Mouse (Mus musculus) common myeloid progenitor, adult 5-6 weeks (primary cell): Measurements from ENCODE around the gene Tgif2. TPM values are rescaled to one million over a fixed set of nuclear protein-coding genes. Genes with fewer than 3 reads are reported as not detected.
"Not testable (repeated sequence)": the region's sequence is repeated elsewhere in the genome, so short reads cannot be mapped to it uniquely, and the experiment has no call there.

Experiments
- ATAC-seq: replicated peaks from 2 replicates; pipeline ENCODE4 v1.8.0; 2016; ENCODE audit warnings: low read depth, mild to moderate bottlenecking, moderate TSS enrichment, inconsistent platforms; ENCODE audit not compliant: poor library complexity, severe bottlenecking
- total RNA-seq: library from RNA; stranded (forward); fragments of 200-1000, 187-1606 nt; gene quantifications from 2 replicates; pipeline ENCODE4 v1.2.3, GENCODE M21; 2017

Tgif2 gene
- total RNA-seq, 1 experiment from 2014 or later, result 18.6 TPM

- ATAC-seq, result peak; percentile 19
Measured at GRCm38 (mm10) chr2:156841841-156842706, 2.3 kb downstream of the Tgif2 start.

- no peak for ATAC-seq
Measured at GRCm38 (mm10) chr2:156842711-156843110, 2.9 kb downstream of the Tgif2 start.

GRCm38 (mm10) chr2:156843331-156843730, 3.5 kb downstream of the Tgif2 start:
- ATAC-seq, result no peak

GRCm38 (mm10) chr2:156844715-156845114, 4.9 kb downstream of the Tgif2 start:
- ATAC-seq, result no peak

DNA sequence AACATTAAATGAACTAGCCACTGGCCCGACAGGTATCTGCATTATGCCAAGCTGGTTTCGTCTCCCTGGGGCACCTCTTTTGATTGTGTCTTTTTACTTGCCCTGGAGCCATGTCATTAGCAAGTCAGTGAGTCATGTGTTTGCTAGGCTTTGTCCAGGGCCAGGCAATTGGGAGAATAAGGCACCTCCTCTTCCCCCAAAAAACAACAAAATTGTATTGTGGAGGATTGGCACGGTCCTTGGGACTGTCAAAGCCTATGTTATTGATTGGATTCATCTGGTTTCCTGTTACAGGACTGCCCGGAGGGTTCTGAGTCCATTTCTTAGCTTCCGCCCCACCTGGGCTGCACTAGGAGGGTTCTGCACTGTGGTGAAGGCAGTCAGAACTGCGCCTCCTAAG, 7.8 kb downstream of the Tgif2 start:
- no peak for ATAC-seq

DNA sequence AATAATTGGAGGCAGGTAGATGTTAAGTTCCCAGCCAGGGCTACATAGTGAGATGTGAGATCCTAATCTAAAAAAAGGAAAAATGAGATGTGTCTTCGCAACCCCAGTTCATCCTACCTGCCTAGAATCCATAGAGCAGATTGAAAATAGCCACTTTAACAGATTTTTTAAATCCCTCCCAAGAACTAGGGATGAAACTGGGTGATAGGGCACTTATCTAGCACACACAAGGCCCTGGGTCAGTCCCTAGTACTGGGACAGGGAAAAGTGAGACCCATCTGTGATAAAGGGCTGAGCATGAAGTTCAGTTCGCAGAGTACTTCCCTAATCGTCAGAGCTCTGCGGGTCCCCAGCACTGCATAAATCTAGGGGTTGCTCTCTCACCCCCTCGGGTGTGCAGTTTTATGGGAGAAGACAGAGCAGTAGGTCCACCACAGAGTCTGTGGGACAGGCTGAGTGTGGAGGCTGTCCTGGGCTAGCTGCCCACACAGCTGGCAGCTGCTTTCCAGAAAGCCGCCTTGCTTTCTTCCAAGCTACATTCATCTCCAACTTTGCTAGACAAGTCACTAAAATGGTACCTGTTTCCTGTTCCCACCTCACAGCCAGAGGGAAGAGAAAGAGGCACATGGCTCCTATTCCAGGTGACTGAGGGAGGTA, 8.8 kb downstream of the Tgif2 start:
- no peak for ATAC-seq

- ATAC-seq, result no peak
Measured at GRCm38 (mm10) chr2:156850505-156850904, 10.7 kb downstream of the Tgif2 start.

DNA sequence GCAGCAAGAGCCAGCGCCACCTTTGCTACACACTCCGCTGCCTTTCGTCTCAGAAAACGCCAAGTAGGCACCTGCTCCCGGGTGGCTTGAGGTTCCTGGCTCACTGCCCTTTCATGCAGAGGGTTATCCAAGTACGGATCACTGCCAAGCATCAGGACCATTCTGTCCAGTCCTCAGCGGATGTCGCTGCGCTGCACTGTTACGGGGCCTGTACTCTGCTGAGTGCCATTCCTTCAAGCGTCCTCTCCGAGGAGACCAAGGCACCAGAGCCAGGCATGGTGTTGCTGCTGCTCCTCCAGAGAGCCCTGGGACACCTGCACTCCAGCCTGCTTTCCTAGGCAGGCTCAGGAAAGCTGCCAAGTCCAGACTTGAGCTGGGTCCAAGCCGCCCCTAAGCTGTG, 13.8 kb downstream of the Tgif2 start:
- not testable (repeated sequence) for ATAC-seq

DNA sequence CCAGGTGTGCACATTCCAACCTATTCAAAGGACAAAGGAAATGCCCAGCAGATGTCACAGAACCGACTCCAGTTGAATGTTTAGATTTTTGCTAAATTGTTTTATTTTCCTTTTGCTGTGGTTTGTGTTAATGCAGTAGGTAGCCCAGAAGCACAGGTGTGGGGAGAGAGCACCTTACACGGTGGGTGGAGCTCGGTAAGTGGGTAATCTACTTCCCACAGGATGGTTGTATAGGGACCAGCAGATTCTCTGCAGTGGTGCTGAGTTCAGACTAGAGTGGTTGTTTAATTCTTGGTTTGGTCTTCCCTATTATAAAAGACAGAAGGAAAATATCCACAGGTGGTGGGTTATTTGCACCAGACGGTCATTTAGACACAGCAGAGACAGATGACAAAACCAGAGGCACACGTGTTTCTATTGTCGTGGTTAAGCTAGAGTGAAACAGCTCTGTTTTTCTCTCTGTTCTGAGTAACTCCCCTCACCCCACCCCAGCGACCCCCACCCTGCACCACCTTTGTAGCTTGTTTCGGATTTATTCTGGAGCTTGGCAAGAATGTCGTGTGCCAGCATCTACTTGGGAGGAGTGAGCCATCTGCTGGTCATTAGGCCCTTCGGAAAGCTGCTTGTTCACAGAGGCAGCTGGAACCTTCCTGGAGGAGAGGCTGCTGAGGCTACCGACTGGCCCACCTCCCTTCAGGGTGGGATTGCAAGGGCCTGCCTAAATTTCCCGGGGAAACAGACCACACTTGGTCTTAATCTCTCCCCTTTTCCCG, 14.4 kb downstream of the Tgif2 start:
- not testable (repeated sequence) for ATAC-seq

DNA sequence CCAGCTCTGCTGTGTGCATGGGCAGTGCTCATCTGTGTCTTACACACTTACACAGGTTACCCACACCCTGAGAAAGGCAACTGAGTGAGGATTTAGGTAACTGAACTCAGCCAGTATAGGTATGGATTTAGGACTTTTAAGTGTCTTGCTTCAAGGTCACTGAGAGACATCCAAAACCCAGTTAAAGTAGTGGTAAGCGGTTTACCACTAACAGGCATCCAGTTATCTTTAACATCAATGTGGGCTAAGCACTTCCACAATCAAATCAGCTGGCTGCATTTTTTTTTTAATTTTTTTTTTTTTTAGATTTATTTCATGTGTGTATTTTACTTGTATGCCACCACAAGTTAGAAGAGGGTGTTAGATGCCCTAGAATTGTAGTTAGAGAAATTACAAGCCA, 16.5 kb downstream of the Tgif2 start:
- peak; percentile 48; the same call in 1 of the 2 replicates for ATAC-seq

- ATAC-seq, result peak; percentile 53
Measured at GRCm38 (mm10) chr2:156857385-156857791, 17.6 kb downstream of the Tgif2 start.

- no peak for ATAC-seq
Measured at GRCm38 (mm10) chr2:156857835-156858234, 18.0 kb downstream of the Tgif2 start, which contains the start of gene 4930518I15Rik. Gene 4930518I15Rik, minus strand, starts transcription at chr2:156857946.

GRCm38 (mm10) chr2:156858671-156859070, 18.9 kb downstream of the Tgif2 start:
- no peak for ATAC-seq

DNA sequence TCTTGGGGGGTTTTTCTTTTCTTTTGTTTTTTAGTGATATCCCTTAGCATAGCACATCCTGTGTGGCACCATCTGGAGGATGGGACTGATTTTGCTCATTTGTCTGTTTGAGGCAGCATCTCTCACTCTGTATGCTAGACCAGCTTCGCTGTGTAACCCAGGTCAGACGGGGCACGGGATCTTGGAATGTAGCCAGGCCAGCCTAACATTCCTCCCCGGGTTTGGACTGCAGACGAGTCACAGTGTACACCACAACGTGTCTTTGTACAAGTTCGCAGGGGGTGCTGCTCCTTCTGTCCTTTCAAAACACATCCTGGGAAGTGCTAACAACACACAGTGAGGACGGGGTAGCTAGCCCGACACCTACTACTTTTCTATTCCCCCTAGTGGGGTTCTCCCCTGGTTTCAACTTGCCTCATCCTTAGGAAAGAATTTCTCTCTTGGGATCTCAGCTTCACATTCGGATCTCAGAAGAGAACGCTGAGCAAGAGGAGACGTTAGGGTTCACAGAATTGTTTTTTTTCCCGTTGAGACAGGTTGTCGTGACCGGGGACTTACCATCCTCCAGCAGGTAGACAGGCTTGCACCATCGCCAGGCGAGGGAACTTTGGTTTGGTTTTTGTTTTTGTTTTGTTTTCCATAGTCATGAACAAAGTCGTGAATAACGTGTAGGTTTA, 22.4 kb downstream of the Tgif2 start:
- ATAC-seq, result no peak

DNA sequence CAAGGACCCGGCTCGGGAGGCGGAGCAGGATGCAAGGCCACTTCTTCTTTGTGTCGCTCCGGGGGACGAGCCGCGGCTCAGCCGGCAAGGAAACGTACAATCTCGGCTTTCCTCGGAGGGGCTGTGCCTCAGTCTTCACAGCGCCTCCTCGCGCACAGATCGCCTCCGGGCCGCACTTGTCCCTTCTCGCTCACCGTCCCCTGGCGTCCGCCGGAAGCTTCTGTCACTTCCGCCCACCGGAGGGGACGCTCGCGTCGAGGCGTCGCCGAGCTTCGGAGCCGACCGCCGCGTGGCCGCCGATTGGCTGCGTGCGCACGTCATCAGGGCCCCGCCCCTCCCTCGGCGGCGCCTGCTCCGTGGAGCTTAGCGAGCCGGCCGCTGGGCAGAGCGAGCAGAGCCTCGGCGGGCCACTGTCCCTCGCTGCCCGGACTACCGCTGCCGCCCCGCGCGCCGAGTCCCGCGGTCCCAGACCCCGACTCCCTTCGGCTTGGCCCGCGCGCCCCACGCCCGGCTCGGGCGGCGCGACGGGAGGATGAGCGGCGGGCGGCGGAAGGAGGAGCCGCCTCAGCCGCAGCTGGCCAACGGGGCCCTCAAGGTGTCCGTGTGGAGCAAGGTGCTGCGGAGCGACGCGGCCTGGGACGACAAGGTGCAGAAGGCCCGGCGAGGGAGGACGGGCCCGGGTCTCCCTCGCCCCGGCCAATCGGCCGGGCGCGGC, 23.1 kb downstream of the Tgif2 start, which contains the start of gene Rab5if:
Rab5if (plus strand) TSS at position 357 of the 715 bp plus-strand sequence.
- peak; percentile 93 for ATAC-seq

DNA sequence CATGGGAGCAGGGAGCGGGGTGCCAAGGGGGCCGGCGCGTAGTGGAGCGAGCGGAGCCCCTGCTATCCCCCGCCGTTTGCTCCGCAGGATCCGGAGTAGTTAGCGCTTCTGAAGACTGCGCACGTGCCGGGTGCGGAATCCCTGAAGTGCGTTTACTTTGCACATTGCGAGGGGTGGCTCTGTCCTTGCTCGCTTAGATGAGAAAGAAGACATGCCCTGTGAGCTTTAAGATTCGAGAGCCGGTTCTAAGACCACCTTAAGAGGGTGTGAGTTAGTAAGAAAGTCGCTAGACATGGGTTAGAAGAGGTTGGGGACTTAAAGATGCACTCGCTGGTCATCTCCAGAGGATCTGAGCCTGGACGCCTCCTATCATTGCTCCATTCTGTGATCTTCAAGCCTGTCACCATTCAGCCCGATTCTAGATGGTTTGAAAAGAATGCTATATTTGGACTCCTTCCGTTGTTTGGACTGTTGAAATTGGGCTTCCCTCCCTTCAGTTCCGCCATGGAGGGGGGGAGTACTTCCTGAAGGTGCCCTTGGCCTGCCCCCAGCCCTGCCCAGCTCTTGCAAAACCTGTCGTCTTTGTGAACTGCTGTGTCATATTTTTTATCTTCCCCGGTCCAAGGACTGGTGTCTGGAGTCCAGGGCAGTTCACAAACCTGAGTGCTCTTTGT, 23.8 kb downstream of the Tgif2 start:
- peak; percentile 73 for ATAC-seq

- no peak for ATAC-seq
Measured at GRCm38 (mm10) chr2:156864481-156864880, 24.7 kb downstream of the Tgif2 start.

DNA sequence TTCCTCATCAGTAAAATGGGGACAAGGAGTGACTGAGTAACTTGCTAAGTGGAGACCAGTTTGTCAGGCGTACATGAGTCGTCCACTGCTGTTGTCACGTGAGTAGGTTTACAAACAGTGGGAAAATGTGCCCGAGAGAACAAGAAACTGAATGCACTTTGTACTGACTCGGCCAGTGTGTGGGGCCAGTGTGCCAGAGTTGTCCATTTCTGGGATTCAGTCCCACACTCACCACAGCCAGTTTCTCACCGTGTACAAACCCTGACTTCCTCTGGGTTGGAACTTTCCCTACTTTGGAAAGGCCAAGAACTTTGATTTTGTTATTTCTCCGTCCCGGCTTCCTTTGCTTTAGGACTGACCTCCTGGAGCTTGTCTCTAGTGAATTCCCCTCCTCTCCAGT, 29.2 kb downstream of the Tgif2 start:
- ATAC-seq, result no peak

- ATAC-seq, result no peak
Measured at GRCm38 (mm10) chr2:156869554-156869953, 29.7 kb downstream of the Tgif2 start.
